10 mouse cellular contexts compared by ENCODE assay signal in the genomic region with DNA sequence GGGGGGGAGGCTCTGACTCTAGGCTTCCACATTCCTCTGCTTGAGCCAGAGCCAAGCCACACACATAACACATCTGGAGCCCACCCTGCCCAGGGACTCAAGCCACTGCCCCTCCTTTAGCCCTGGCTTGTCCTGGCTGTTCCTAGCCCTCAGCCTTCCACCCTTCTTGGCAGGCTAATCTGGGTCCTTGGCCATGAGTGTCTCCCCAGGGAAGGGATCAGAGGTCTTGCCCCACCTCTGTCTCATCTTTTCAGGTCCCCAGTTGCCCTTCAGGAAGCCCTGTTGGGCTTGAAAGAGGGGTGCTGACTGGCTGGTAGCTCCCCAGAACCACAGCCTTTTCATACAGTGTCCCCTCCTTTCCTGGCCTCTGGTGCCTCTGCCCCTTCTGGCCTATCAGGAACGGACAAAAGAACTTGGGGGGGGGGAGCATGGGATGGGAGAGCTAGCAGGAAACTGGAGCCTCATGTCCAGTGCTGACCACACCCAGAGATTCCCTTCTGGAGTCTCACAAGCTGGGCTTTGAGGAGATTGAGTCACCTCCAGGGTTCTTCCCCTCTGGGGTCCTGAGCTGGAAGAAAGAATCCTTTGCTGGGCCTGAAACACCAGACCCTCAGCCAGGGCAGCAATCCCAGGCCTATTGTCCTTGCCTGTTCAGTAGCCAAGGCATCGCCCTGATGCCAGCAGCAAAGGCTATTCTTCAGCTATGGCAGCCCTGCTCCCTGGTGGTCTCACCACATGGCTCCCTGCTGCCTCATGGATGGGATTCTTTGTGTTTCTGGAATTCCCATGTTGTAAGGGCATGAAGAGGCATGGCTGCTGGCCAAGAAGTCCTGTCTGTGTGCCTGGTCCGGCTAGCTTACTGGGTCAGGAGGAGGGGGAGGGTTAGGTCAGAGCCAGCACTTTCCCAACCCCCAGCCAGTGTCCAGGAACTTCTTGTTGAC. TPM values are rescaled to one million over a fixed set of nuclear protein-coding genes. Genes with fewer than 3 reads are reported as not detected.
DNase-seq lines count a peak whose midpoint lies in the region; ATAC-seq lines count a peak whose summit lies in the region.
"Had no signal": no experiment of that assay in that cellular context is flagged by ENCODE, and none has a peak within 500 bp of the region (broad histone marks: within the 10 kb centered on the region; RNA-seq: fewer than 3 reads in every experiment).

No protein-coding gene starts in this region.

- H3K9me3 ChIP-seq in forebrain, embryonic 13.5 days (replicated peaks): no peaks in the 10 kb centered on the region; the same call in 1 of the 2 replicates
- no peaks in the 10 kb centered on the region for H3K9me3 ChIP-seq in forebrain, embryonic 11.5 days (ENCODE audit: control insufficient read depth, low read length)

- DNase-seq in forebrain, embryonic 11.5 days (ENCODE audit: low spot score): no peak
- DNase-seq in right cerebral cortex, postnatal 10 days (ENCODE audit: low spot score in 2 of 2): peak; percentile 81 to 86
- DNase-seq in right cerebral cortex, postnatal 36 days (ENCODE audit: low spot score in 2 of 2): no peak
- DNase-seq in heart, adult 8-10 months (ENCODE audit: low spot score): peak; percentile 63
- DNase-seq in layer of hippocampus, postnatal 14 days (ENCODE audit: low spot score in 2 of 2): peak; percentile 67 to 85
- no peak for DNase-seq in thymus, postnatal 14 days
- DNase-seq in embryo, embryonic 10.5 days (ENCODE audit: low spot score): no peak

- H3K4me3 ChIP-seq in forebrain, embryonic 13.5 days: no peak overlapping the region
- H3K4me3 ChIP-seq in forebrain, embryonic 11.5 days (ENCODE audit: low read depth, low read length): no peak overlapping the region

- H3K27me3 ChIP-seq in forebrain, embryonic 13.5 days: peaks cover 60% of the 10 kb centered on the region
- peaks cover 29% of the 10 kb centered on the region for H3K27me3 ChIP-seq in forebrain, embryonic 11.5 days (ENCODE audit: control insufficient read depth, insufficient read depth, low read length)

- peaks cover 23% of the 10 kb centered on the region for H3K4me1 ChIP-seq in forebrain, embryonic 13.5 days
- peaks cover 6% of the 10 kb centered on the region for H3K4me1 ChIP-seq in forebrain, embryonic 11.5 days (replicated peaks; ENCODE audit: control insufficient read depth, insufficient read depth, low read length)

- H3K9ac ChIP-seq in forebrain, embryonic 13.5 days: no peak overlapping the region
- H3K9ac ChIP-seq in forebrain, embryonic 11.5 days (ENCODE audit: low read length): no peak overlapping the region

- WGBS in forebrain, embryonic 13.5 days: 10% methylated on average over 3 of the region's 3 CpGs
- 35% methylated on average over 3 of the region's 3 CpGs for WGBS in forebrain, embryonic 11.5 days

- no peak overlapping the region for H3K4me2 ChIP-seq in forebrain, embryonic 13.5 days
- H3K4me2 ChIP-seq in forebrain, embryonic 11.5 days (ENCODE audit: low read depth, low read length, severe bottlenecking): no peak overlapping the region

- no peak overlapping the region for H3K27ac ChIP-seq in forebrain, embryonic 13.5 days
- H3K27ac ChIP-seq in forebrain, embryonic 11.5 days (ENCODE audit: low read depth, low read length): no peak overlapping the region

- H3K36me3 ChIP-seq in forebrain, embryonic 13.5 days (ENCODE audit: poor library complexity, severe bottlenecking): no peaks in the 10 kb centered on the region
- H3K36me3 ChIP-seq in forebrain, embryonic 11.5 days (ENCODE audit: control insufficient read depth, insufficient read depth, low read length): no peaks in the 10 kb centered on the region

- peak; percentile 58 for ATAC-seq in forebrain, embryonic 13.5 days
- ATAC-seq in forebrain, embryonic 11.5 days (replicated peaks; ENCODE audit: low FRiP score): no peak

RNA-seq across cellular contexts. Expression of gene Entpd2, which starts 1.1 kb away (rescaled TPM):
- polyA plus RNA-seq in forebrain, embryonic 13.5 days (2015; fragmentation: Nextera tagmentation; extraction: Ambion mirVana): 0.68 and 0.98 TPM in 2 replicates
- polyA plus RNA-seq in forebrain, embryonic 11.5 days (2014; fragmentation: Nextera tagmentation; extraction: Ambion mirVana): 0.23 TPM in 1 of 2 replicates, not detected in the other
- total RNA-seq in heart, adult 8-10 months (2022): 10 to 100 TPM; 11.6 to 14.4 (median 12.6) TPM
- total RNA-seq in layer of hippocampus, postnatal 14 days (2021): 10 to 100 TPM; 22.3 to 23.4 TPM
- total RNA-seq: CH12.LX had no signal

RNA-seq across cellular contexts. Expression of gene Npdc1, which starts 4.6 kb away (rescaled TPM):
- 287 and 315 TPM in 2 replicates for polyA plus RNA-seq in forebrain, embryonic 13.5 days (2015; fragmentation: Nextera tagmentation; extraction: Ambion mirVana)
- 120 and 128 TPM in 2 replicates for polyA plus RNA-seq in forebrain, embryonic 11.5 days (2014; fragmentation: Nextera tagmentation; extraction: Ambion mirVana)
- 10 to 100 TPM; 25.3 to 35.8 (median 33.6) TPM for total RNA-seq in heart, adult 8-10 months (2022)
- 100 to 1,000 TPM; 402 to 418 TPM for total RNA-seq in layer of hippocampus, postnatal 14 days (2021)

RNA-seq across cellular contexts. Expression of gene Sapcd2, which starts 22.4 kb away (rescaled TPM):
- 49.4 and 62.3 TPM in 2 replicates for polyA plus RNA-seq in forebrain, embryonic 13.5 days (2015; fragmentation: Nextera tagmentation; extraction: Ambion mirVana)
- polyA plus RNA-seq in forebrain, embryonic 11.5 days (2014; fragmentation: Nextera tagmentation; extraction: Ambion mirVana): 79.0 and 85.0 TPM in 2 replicates
- not detected for total RNA-seq in heart, adult 8-10 months (2022)
- total RNA-seq in layer of hippocampus, postnatal 14 days (2021): 10 to 100 TPM; 11.9 to 15.3 TPM

RNA-seq across cellular contexts. Expression of gene Fut7, which starts 28.5 kb away (rescaled TPM):
- polyA plus RNA-seq in forebrain, embryonic 13.5 days (2015; fragmentation: Nextera tagmentation; extraction: Ambion mirVana): 0.08 TPM in 1 of 2 replicates, not detected in the other
- not detected in 2 replicates for polyA plus RNA-seq in forebrain, embryonic 11.5 days (2014; fragmentation: Nextera tagmentation; extraction: Ambion mirVana)
- total RNA-seq in heart, adult 8-10 months (2022): under 1 TPM in 2 of 4 experiments, not detected in 2; 0.16 to 0.60 TPM
- total RNA-seq in layer of hippocampus, postnatal 14 days (2021): under 1 TPM; 0.31 to 0.81 TPM
- polyA plus RNA-seq: embryonic facial prominence, embryonic 11.5 days had no signal

RNA-seq across cellular contexts. Expression of gene Uap1l1, which starts 29.1 kb away (rescaled TPM):
- polyA plus RNA-seq in forebrain, embryonic 13.5 days (2015; fragmentation: Nextera tagmentation; extraction: Ambion mirVana): 2.2 and 3.5 TPM in 2 replicates
- polyA plus RNA-seq in forebrain, embryonic 11.5 days (2014; fragmentation: Nextera tagmentation; extraction: Ambion mirVana): 3.1 and 5.4 TPM in 2 replicates
- total RNA-seq in heart, adult 8-10 months (2022): 10 to 100 TPM in 1 of 4 experiments, 1 to 10 TPM in 3; 8.9 to 10.7 (median 9.5) TPM
- total RNA-seq in layer of hippocampus, postnatal 14 days (2021): 10 to 100 TPM in 1 of 2 experiments, 1 to 10 TPM in 1; 9.2 to 11.8 TPM

Comparison
In these comparisons a context has a peak if more than half of its experiments do, and no peak if none do; other contexts are left out.
1. DNase-seq: peak in right cerebral cortex, postnatal 10 days (2 of 2), heart, adult 8-10 months (single experiment) and layer of hippocampus, postnatal 14 days (2 of 2); none in forebrain, embryonic 11.5 days (single experiment), right cerebral cortex, postnatal 36 days (0 of 2), thymus, postnatal 14 days (single experiment) and embryo, embryonic 10.5 days (single experiment).
2. RNA of gene Npdc1, which starts 4.6 kb away (total RNA-seq): 402 to 418 TPM in layer of hippocampus, postnatal 14 days; 25.3 to 35.8 TPM in heart, adult 8-10 months; every median in the first group is over 10 times any median in the second.
3. RNA of gene Sapcd2, which starts 22.4 kb away (total RNA-seq): 11.9 to 15.3 TPM in layer of hippocampus, postnatal 14 days; not detected in heart, adult 8-10 months; every median in the first group is over 10 times any median in the second.